Mouse (Mus musculus) midbrain, embryonic 16.5 days (tissue): ENCODE results near the gene Cnga2. TPM values are rescaled to one million over a fixed set of nuclear protein-coding genes. Genes with fewer than 3 reads are reported as not detected.
"Not testable (repeated sequence)": the region's sequence is repeated elsewhere in the genome, so short reads cannot be mapped to it uniquely, and the experiment has no call there.

Source experiments
- ATAC-seq: fragments of 200-750 bp; cut with Nextera tagmentation; 2 replicates; pipeline ENCODE4 v1.8.0; 2017; ENCODE audit warnings: moderate TSS enrichment
- H3K27ac ChIP-seq: fragments of 300-500 bp; sonication (generic); 2 replicates; pipeline ENCODE4 v1.5.1; 2014; ENCODE audit warnings: mild to moderate bottlenecking, low read length, mixed read lengths
- H3K27me3 ChIP-seq: fragments of 300-500 bp; sonication (generic); 2 replicates; pipeline ENCODE4 v1.6.1; 2014; ENCODE audit warnings: low read depth, low read length, mixed read lengths; ENCODE audit not compliant: control insufficient read depth, insufficient read depth
- H3K36me3 ChIP-seq: fragments of 300-500 bp; sonication (generic); 2 replicates; pipeline ENCODE4 v1.6.1; 2014; ENCODE audit warnings: mild to moderate bottlenecking, low read length, moderate library complexity, mixed read lengths; ENCODE audit not compliant: control insufficient read depth, insufficient read depth
- H3K4me1 ChIP-seq: fragments of 300-500 bp; sonication (generic); 2 replicates; pipeline ENCODE4 v1.6.1; 2014; ENCODE audit warnings: mild to moderate bottlenecking, low read length, mixed read lengths; ENCODE audit not compliant: control insufficient read depth, insufficient read depth
- H3K4me2 ChIP-seq: fragments of 300-500 bp; sonication (generic); 2 replicates; pipeline ENCODE4 v1.6.1; 2014; ENCODE audit warnings: mild to moderate bottlenecking, low read length, mixed read lengths
- H3K4me3 ChIP-seq: fragments of 300-500 bp; sonication (generic); 2 replicates; pipeline ENCODE4 v1.5.1; 2014; ENCODE audit warnings: low read depth, mild to moderate bottlenecking, low read length, moderate library complexity, mixed read lengths
- H3K9ac ChIP-seq: fragments of 300-500 bp; sonication (generic); 2 replicates; pipeline ENCODE4 v1.6.1; 2014; ENCODE audit warnings: low read depth, low read length, mixed read lengths
- H3K9me3 ChIP-seq: fragments of 300-500 bp; sonication (generic); replicated peaks from 2 replicates; pipeline ENCODE4 v1.6.1; 2014; ENCODE audit warnings: mild to moderate bottlenecking, low read length, mixed read lengths; ENCODE audit not compliant: control insufficient read depth, poor library complexity, severe bottlenecking
- WGBS: fragments of 180-500 bp; shearing (Covaris S2); extraction: QIAGEN DNeasy Blood & Tissue Kit; methylation state at CpG from one replicate; pipeline ENCODE4 v1.1.7; 2014; 5-methylcytosine and 5-hydroxymethylcytosine counted together
- polyA plus RNA-seq: library from polyadenylated mRNA; unstranded; fragments of >200 nt; fragmentation: Nextera tagmentation; extraction: Ambion mirVana; gene quantifications from 2 replicates; pipeline ENCODE4 v1.2.1, GENCODE M21; 2015

Gene Cnga2
- polyA plus RNA-seq, 1 experiment from 2014 or later = 0.28 TPM

DNA sequence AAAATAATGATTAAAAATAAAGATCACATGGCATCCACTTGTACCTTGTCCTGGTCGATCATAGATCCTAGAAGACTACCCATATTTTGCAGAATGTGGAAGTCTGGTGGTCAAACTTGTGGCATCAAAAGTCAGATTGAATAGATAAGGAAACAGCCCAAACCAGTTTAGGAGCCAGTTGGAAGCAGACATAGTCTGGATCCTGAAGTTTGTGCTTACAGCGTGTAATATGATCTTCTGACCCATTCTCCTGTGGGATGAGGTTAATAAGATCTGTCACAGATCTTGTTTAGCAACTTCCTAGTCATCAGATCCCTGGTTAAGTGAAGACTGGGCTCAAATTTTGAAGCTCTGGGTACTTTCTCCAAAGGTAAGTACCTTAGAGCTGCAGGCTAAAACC is 19.0 kb upstream of the Cnga2 start, which contains the start of gene Fate1:
Fate1 (plus strand) TSS at position 301 of the 400 bp plus-strand sequence.
- Histone ChIP-seq H3K4me1 (no peaks in the 10 kb centered on the region), H3K9me3 (no peaks in the 10 kb centered on the region), H3K4me2 (no peak within 1 kb of the TSS), H3K4me3 (no peak within 1 kb of the TSS), H3K9ac (no peak within 1 kb of the TSS), H3K27me3 (no peaks in the 10 kb centered on the region), H3K27ac (no peak within 1 kb of the TSS), H3K36me3 (no peaks in the 10 kb centered on the region)
- no peak for ATAC-seq
- WGBS = 83% methylated on average over 2 of the region's 2 CpGs

DNA sequence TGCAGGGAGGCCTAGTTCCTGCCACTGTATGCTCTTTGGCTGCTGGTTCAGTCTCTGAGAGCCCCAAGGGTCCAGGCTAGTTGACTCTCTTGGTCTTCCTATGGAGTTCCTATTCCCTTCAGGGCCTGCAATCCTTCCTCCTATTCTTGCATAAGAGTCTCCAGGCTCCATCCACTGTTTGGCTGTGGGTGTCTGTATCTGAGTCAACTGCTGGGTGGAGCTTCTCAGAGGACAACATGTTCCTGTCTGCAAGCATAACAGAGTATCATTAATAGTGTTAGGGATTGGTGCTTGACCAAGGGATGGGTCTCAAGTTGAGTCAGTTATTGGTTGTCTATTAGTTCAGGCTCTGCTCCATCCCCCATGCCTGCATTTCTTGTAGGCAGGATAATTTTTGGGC is 14.0 kb upstream of the Cnga2 start:
- not testable (repeated sequence) for H3K9me3 ChIP-seq, H3K9ac ChIP-seq, H3K27me3 ChIP-seq, H3K4me3 ChIP-seq, H3K4me2 ChIP-seq, H3K27ac ChIP-seq, H3K36me3 ChIP-seq, H3K4me1 ChIP-seq, ATAC-seq

DNA sequence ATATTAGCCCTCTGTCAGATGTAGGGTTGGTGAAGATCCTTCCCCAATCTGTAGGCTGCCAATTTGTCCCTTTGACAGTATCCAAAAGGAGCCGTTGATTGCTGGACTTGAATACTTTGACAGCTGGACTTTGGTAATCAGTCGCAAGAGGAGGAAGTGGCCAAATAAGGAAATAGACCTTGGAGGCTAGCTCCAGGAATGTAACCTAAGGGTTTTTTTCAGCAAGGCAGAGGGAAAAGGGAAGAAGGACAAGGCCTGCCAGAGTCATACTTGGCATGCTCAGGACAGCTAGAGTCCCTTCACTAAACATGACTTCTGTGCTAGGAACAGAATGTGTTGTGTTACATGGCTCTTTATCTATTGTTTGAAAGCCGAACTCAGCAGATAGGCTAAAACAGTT is 11.2 kb upstream of the Cnga2 start:
- ATAC-seq = no peak
- WGBS = 80% methylated on average over 3 of the region's 3 CpGs

DNA sequence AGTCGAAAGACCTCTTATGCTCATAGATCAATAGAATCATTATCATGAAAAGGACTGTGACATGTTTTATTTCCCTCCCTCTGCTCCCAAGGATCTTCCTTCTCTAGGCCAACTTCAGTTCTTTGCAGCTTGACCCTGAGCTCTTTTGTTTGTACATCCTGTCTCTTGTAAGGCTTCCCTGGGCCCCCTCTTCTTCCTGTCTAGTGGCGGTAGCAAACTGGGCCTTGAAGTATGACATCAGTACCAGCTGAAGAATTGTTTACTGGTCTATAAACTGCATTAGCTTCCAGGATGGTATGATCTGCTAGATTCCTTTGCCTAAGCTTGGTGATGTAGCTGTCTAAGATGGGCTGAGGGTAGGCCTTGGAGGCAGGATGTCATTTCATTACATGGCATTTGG is 10.3 kb upstream of the Cnga2 start:
- Histone ChIP-seq H3K4me3 (no peak overlapping the region), H3K27me3 (no peaks in the 10 kb centered on the region), H3K4me1 (no peaks in the 10 kb centered on the region), H3K27ac (no peak overlapping the region), H3K9me3 (no peaks in the 10 kb centered on the region), H3K36me3 (no peaks in the 10 kb centered on the region), H3K4me2 (no peak overlapping the region), H3K9ac (no peak overlapping the region)
- WGBS = 50% methylated on average over 2 of the region's 2 CpGs
- no peak for ATAC-seq

More for the DNA sequence above, 11.2 kb upstream of the Cnga2 start:
- no peaks in the 10 kb centered on the region for H3K4me1 ChIP-seq
- H3K9ac ChIP-seq = no peak overlapping the region
- H3K36me3 ChIP-seq = no peaks in the 10 kb centered on the region
- H3K4me2 ChIP-seq = no peak overlapping the region
- no peak overlapping the region for H3K4me3 ChIP-seq
- H3K27me3 ChIP-seq = no peaks in the 10 kb centered on the region
- no peak overlapping the region for H3K27ac ChIP-seq
- no peaks in the 10 kb centered on the region for H3K9me3 ChIP-seq

DNA sequence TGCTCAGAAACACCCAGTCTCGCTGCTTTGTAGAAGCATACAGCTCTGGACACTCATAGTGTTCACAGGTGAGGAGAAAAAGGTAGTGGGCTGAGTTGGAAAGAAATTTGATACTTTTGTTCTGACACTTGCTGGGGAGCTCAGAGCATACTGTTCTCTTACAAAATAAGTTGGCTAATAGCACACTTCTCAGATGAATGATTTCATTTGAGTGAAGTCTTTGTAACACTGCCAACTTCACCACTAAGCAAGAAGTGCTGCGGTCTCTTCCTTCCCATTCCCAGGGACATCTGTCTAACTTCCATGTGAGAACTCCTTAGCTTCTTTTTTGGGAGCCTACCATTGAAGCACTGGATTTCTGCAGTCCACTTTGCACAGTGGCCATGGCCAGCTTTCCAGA is 8.4 kb upstream of the Cnga2 start:
- Histone ChIP-seq H3K9ac (no peak overlapping the region), H3K4me2 (no peak overlapping the region), H3K27me3 (no peaks in the 10 kb centered on the region), H3K4me3 (no peak overlapping the region), H3K36me3 (no peaks in the 10 kb centered on the region), H3K9me3 (no peaks in the 10 kb centered on the region), H3K27ac (no peak overlapping the region), H3K4me1 (no peaks in the 10 kb centered on the region)
- ATAC-seq = no peak
- 77% methylated on average over 2 of the region's 2 CpGs for WGBS

DNA sequence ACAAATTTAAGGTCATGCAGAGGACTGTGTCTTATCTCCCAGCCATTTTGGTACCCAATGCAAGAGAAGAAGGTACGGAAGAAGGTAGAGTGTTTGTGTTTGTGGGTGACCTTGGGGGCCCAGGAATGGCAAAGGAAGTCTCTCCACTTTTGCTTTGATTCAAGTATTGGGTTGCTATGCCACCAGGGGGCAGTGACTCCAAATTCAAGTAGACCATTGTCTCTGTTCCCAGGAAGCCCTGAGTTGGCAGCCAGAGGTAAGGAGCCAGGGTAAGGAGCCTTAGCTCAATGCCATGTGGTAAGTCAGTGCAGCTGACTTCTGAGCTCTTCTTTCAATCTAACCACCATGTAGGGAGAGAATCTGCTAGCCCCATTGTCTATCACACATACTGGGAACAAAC is 7.9 kb upstream of the Cnga2 start:
- H3K9ac ChIP-seq = no peak overlapping the region
- H3K9me3 ChIP-seq = no peaks in the 10 kb centered on the region
- H3K4me2 ChIP-seq = no peak overlapping the region
- H3K4me3 ChIP-seq = no peak overlapping the region
- ATAC-seq = no peak
- no peaks in the 10 kb centered on the region for H3K27me3 ChIP-seq
- no peak overlapping the region for H3K27ac ChIP-seq
- no peaks in the 10 kb centered on the region for H3K36me3 ChIP-seq
- 82% methylated on average over 1 of the region's 1 CpGs for WGBS
- no peaks in the 10 kb centered on the region for H3K4me1 ChIP-seq

DNA sequence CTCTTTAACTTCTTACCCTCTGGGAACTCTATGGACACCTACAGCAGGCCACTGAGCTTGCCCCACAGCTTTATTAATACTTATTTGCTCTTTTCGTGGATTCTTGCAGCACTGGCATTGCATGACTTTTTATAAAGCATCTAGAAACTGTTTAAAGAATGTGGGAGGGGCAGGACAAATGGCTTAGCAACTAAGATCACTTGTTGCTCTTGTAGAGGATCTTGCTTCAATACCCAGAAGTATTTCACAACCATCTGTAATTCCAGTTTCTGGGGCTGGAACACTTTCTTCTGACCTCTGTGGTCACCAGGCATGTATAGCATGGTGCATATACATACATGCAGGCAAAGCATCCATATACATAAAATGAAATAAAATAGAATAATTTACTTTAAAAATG is 4.3 kb downstream of the Cnga2 start:
- Histone ChIP-seq H3K4me3 (no peak overlapping the region), H3K27ac (no peak overlapping the region), H3K36me3 (no peaks in the 10 kb centered on the region), H3K27me3 (no peaks in the 10 kb centered on the region), H3K4me1 (no peaks in the 10 kb centered on the region), H3K4me2 (no peak overlapping the region), H3K9me3 (no peaks in the 10 kb centered on the region), H3K9ac (no peak overlapping the region)
- WGBS = 65% methylated on average over 1 of the region's 1 CpGs
- ATAC-seq = no peak

DNA sequence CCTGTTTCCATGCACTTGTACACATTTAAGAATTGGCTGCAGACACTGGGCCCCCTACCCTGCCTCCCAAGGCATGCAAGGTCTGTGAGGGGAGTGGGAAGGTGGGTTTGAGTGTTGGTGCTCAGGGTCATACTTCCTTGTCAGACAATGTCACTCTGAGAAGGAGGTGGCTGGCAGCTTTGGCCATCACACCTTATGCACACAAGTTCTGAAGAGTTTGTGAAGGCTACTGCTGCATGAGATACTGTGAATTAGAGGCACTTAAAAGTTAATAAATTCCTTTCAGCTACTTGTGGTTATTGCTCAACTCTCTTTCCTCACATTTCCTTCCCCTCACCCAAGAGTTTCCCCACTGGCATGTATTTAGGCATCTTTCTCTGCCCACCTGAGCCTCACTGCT is 18.3 kb downstream of the Cnga2 start:
- no peak overlapping the region for H3K4me3 ChIP-seq
- no peaks in the 10 kb centered on the region for H3K27me3 ChIP-seq
- no peak overlapping the region for H3K9ac ChIP-seq
- H3K4me2 ChIP-seq = no peak overlapping the region
- H3K9me3 ChIP-seq = no peaks in the 10 kb centered on the region
- H3K4me1 ChIP-seq = no peaks in the 10 kb centered on the region
- no peaks in the 10 kb centered on the region for H3K36me3 ChIP-seq
- H3K27ac ChIP-seq = no peak overlapping the region
- no peak for ATAC-seq

DNA sequence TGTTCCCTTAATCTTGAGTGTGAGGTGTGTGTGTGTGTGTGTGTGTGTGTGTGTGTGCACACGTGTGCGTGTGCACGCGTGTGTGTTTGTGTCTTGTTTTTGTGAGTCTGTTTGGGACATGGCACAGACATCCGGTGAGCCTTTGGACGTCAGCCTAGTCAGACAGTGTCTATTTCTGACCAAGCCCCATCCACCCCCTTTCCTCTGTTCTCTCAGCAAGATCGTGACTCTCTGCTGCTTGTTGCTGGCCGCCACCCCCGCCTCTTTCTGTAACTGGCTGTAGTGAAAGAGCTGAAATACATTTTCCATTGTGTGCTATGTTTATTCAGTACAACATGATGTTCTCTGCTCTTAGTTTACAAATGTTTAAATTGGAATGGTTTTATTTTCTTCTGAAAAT is 20.6 kb downstream of the Cnga2 start:
- Histone ChIP-seq H3K36me3 (no peaks in the 10 kb centered on the region), H3K27ac (no peak overlapping the region), H3K27me3 (no peaks in the 10 kb centered on the region), H3K4me1 (no peaks in the 10 kb centered on the region), H3K4me3 (no peak overlapping the region), H3K9me3 (no peaks in the 10 kb centered on the region), H3K9ac (no peak overlapping the region), H3K4me2 (no peak overlapping the region)
- peak; percentile 51; the same call in 1 of the 2 replicates for ATAC-seq
- 65% methylated on average over 9 of the region's 9 CpGs for WGBS

DNA sequence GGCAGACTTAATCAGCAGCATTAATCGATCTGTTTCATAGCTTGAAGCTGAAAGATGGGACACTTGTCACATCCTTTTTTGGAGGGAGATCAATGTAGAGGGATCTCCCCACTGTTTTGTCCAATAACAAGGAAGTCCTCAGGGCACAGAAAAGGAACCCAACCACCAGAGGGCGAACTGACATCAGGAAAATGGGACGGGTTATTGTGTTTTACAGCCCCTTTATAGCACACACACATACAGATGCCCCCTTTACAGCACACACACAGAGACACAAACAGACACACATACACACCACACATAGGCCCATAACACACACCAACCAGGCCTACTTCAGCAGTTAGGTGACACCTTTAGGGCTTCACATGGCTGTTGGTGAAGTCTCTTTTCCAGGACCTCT is 21.2 kb downstream of the Cnga2 start:
- no peaks in the 10 kb centered on the region for H3K36me3 ChIP-seq
- WGBS = 19% methylated on average over 3 of the region's 3 CpGs
- ATAC-seq = no peak

More for the DNA sequence above, 21.2 kb downstream of the Cnga2 start:
- Histone ChIP-seq H3K9me3 (no peaks in the 10 kb centered on the region), H3K4me3 (no peak overlapping the region), H3K27me3 (no peaks in the 10 kb centered on the region), H3K4me1 (no peaks in the 10 kb centered on the region), H3K4me2 (no peak overlapping the region), H3K27ac (no peak overlapping the region), H3K9ac (no peak overlapping the region)
